Mouse (Mus musculus) liver, postnatal 0 days (tissue): ENCODE results near the gene Nt5e.

Experiments used
- CTCF ChIP-seq: sonication (generic); IDR thresholded peaks from 2 replicates; pipeline ENCODE4 v1.5.1; 2016; ENCODE audit warnings: antibody characterized with exemption, low read depth
- EP300 ChIP-seq: IDR thresholded peaks from 2 replicates; pipeline ENCODE4 v1.6.1; 2016; ENCODE audit warnings: antibody characterized with exemption, low read depth, mild to moderate bottlenecking

GRCm38 (mm10) chr9:88296321-88296720 lies 30.7 kb upstream of the Nt5e start:
- TF ChIP-seq CTCF (no peak), EP300 (no peak)
